Mouse (Mus musculus) gastrocnemius, postnatal 25 days (tissue): ENCODE data around the gene Ifitm7. TPM values are rescaled to one million over a fixed set of nuclear protein-coding genes. Genes with fewer than 3 reads are reported as not detected.
A peak's percentile ranks its signal among the peaks of the same experiment; 100 is the strongest.
"Not testable (repeated sequence)": the region's sequence is repeated elsewhere in the genome, so short reads cannot be mapped to it uniquely, and the experiment has no call there.

Experiments
- DNase-seq: peaks from one replicate; pipeline ENCODE4 v3.0.0; 2022
- long read RNA-seq, 2 experiments: library from polyadenylated mRNA; stranded (forward); transcript quantifications; one replicate each; pipeline ENCODE4 v2.0.0; 2021
- total RNA-seq, 2 experiments: library from RNA; stranded (reverse); gene quantifications; 1 replicate in 1 of 2; 2 replicates in 1 of 2; pipeline ENCODE4 v1.2.3; 2021

Gene Ifitm7
- not detected for total RNA-seq
- long read RNA-seq, experiment 1 = 0 reads
- long read RNA-seq, experiment 2 = 0 reads

DNA sequence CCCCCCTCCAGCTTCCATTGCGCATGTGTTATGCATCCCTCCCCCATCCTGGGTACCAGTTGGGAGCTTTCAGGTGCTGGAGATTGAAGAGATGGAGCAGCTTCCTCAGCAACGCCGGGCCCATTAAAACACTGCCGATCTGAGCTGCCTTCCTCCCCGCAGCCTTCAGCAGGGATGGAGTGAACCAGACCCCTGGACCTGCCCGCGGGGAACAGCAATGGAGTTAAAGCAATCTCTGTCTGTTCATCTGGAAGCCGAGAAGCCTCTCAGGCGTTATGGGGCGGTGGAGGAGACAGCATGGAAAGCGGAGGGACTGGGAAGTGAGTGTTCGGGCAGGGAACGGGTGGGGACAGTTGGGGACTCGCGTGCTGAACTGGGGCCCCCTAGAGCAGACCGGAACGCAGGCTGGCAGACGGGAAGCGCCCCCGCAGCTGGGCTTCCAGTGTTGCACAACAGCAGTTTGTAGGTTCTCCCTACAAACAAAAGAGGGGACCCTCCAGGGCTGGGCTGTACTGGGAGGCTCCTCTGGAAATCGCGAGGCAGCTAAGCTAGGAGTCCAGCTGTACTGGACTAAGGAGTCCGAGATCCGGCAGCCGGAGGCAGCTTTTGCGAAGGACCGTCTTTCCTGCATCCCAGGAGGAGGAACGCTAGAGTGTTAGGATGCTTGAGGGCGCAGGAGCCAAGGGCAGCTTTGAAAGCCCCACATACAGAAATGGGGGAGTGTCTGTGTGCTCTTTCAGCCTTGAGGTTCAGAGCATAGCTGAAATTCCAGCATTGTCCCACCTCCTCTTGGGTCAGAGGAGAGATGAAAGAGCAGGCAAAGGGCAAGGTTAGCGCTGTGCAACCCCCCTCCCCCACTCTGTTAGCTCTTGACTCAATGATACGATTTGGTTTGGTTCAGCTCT lies at the start of gene Ifitm7, which contains the start of gene 2900011O08Rik:
Gene Ifitm7 (minus strand): TSS at position 315 of the 905 bp plus-strand sequence.
Gene 2900011O08Rik (plus strand): TSS at position 31 of the 905 bp plus-strand sequence.
- DNase-seq = no peak

DNA sequence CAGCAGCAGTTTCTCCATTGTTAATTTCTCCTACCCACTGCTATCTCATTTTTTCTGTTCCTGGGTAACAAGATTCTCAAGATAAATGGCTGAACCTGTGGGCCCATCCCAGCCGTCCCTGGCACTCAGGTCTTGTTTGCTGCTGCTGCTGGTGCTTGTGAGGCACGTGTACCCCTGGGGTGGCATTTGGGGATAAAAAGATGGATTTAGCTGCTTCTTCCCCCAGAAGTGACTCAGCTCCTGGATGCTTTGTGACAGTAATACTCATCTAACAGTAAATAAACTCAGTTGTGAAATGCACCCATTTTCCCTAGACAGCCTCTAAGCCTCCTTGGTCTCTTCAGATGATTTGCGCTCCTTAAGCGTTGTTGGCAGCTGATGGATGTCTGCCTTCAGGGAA lies 46.4 kb upstream of the Ifitm7 start:
- DNase-seq = no peak

DNA sequence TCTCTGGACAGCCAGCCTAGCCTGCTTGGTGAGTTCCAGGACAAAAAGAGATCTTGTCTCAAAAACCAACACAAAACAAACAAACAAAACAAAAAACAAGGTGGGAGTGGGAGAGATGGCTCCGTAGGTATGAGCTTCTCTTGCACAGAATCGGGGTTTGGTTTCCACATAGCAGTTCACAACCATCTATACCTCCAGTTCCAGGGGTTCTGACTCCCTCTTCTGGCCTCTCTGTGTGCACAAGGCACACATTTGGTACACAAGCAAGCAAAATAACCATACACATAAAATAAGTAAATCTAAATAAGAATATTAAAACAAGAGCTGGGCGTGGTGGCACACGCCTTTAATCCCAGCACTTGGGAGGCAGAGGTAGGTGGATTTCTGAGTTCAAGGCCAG lies 44.0 kb upstream of the Ifitm7 start:
- DNase-seq = no peak

DNA sequence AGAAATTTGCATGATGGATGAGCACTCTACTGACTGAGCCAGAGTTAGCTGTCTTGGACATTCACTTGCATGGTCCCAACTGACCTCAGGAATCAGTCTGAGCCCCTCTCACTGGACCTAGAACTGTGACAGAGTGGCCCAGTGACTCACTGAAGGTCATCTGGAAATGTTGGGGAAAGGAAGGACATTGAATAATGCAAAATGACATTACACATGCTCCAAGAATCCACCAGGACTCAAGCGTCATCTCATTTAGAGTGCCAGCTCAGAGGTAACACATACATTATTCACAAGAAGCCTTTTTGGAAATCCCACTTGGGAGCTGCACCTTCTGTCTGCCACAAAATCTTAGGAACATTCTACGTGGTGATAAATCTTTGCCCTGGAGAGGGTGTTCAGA lies 43.2 kb upstream of the Ifitm7 start:
- DNase-seq = no peak

DNA sequence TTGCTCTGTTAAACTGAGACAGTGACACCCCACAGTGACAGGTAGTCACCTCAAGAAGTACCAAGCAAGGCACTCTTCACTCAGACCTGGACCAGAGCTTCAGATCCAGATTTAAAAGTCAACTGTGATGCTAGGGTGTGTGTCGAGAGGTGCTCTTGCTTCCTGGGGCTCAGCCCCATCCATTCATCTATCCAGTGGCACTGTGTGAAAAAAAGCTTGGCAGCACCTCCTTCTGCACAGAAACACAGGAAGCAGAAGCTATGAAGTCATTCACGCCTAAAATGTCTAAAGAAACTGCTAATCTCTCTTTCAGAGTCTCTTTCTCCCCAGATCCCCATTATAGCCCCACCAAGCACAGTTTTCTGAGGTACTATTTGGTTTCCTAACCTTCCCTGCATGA lies 42.4 kb upstream of the Ifitm7 start:
- DNase-seq = no peak

DNA sequence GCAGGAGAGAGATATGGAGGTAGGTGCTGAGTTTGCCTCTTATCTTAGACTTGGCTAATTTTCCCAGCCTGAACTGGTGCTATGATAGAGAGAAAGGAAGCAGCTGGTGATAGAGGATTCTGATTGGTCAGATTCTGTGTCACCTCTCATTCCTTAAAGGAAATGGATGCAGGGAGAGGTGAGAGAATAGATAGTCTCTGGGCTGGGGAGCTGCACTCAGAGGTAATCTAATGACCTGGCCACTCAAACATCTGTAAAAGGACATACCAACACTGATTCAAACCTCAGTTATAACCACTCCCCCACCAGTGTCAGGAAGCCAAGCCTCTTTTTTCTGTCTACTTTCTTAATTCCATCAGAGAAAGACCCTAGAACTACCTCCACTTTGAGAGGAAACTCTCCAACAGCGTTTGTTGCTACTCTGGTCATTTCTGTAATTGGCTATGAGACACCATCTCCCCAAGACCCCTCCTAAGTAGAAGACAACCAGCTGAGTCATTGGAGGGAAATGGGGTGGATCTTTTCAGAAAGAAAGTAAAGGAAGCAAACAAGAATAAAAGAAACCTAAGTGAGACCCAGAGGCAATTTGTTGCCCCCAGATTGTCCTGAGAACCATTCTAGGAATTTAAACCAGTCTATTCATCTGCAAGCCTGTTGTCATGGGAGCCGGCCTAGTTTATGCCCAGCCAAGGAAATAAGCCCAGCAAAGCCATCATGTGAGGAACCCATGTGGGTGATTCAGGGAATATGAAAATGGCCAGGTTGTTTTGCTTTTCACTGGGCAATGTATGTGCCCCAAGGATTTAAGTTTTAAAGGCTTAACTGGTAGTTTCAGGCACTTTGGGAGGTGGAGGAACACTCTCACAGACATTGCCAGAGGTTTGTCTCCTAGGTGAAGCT lies 38.7 kb upstream of the Ifitm7 start:
- DNase-seq = no peak

DNA sequence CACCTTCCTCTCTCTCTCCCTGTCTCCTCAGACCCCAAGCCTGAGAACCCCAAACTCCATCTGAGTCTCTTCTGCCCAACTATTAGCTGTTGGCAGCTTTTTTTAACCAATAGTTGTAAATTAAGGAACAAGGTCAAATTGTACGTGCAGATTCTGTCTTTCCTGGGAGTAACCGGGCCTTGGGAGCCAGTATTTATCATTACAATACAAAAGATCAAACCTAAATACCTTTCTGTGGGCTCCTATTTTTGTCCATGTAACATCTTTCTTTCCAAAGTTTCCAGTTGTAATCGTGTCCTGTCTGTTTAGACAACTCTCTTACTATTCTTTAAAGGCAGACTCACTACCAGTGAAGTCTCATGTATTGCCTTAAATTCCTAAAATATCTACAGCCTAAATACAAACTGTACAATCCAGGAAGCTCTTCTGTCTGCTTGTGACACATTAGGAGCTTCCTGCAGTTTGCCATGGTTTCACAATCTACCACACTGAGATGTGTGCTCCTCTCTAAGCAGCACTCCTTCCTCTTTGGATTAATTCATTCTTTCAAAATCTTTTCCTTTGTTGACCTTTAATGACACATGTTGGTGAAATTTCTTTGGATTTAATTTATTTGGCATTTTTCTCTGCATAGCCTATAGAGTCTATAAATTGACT lies 34.6 kb upstream of the Ifitm7 start:
- no peak for DNase-seq

DNA sequence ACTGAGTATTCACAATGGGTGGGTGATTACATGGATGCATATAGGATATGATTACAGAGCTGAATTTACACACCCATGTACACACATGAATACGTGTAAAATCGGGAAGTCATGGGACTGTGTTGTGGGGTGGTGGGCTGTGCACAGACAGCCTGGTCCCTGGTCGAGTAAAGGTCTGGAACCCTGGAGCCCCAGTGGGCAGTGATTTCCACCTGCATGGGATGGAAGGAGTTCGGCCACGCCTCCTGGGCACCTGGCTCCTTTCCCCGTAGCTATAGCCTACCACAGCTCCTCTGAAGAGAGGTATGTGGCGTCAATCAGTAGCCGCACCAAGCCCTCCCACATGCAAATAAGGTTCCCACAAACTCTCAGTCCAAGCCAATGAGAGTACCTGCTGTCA lies 30.6 kb upstream of the Ifitm7 start:
- no peak for DNase-seq

DNA sequence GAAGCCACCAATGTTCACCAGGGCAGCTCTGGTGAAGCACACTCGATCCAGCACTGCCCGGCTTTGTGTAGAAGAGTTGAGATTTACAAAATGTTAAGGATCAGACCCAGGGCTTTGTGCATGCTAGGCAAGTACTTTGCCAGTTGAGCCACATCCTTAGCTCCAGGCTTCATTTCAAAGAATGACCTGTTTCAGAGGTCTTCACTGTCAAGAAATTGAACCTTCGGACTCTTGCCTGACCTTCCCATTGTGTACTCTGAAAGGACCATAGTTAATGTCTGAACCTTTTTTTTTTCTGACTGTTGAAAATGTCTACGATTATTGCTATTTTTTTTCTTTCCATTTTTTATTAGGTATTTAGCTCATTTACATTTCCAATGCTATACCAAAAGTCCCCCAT lies 23.3 kb upstream of the Ifitm7 start:
- DNase-seq = no peak

DNA sequence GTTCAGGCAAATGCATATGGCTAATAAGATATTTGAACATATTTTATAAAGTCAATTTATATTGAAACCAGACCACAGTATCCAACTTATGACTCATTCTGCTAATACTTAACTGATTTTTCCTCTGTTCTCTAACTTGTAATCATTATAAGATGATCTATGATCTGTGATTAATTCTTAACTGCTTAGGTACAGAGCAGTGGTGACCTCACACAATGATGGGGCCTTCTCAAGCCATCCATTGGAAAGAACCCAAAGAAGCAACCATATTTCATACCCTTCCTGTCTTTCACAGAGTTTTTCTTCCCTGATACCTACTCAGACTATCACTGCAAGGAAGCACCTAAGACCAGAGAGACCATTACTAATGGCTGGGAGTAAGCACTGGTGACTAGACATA lies 22.0 kb upstream of the Ifitm7 start:
- no peak for DNase-seq

DNA sequence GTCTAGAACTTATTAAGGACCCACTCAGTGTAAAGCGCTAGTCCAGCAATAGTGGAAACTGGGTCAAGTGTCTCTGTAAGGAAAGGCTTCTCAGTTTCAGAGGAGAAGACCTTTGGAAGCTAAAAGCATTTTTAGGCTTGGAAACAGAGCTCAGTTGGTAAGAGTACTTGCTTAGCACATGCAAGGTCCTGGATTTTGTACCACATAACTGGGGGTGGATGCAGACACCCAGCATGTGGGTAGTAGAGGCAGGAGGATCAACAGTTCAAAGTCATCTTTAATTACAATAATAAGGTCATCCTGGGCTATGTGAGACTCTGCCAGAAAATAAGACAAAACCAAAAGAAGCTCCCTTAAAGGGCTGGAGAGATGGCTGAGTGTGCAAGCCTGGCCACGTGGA lies 21.4 kb upstream of the Ifitm7 start:
- DNase-seq = no peak

DNA sequence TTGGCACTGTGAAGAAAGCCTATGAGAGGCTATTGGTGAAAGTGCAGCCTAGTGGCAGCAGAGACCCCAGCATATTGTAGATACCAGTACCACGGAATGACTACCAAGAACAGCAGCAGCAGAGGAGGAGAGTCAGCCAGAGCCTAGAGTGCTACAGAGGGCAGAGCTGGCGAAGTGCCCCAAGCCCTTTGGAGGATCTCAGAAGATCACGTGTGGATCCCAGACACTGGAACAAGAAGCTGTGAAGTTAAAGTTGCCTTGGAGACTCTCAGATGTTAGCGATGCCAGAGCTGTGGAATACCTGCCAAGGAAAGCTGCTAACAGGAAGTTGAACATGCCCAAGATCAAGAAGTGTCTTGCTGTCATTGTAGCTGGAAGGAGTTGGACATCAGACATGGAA lies 18.6 kb upstream of the Ifitm7 start:
- no peak for DNase-seq

DNA sequence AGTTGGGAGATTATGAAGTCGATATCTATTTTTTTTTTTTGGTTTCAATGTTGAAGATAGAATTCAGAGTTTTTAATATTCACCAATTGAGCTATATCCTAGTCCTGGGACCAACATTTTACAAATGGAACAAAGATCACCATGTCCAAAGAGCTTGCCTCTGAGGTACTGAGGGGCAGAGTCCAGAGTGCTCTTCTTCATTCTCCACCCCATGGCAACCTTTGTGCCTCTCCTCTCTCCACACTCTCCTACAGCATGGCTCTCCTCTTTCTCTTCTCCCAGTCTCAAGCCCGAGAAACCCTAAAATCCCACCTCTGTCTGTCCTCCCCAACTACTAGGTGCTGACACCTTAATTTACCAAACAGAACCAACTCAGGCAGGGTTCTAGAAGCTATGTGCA lies 18.0 kb upstream of the Ifitm7 start:
- DNase-seq = no peak

DNA sequence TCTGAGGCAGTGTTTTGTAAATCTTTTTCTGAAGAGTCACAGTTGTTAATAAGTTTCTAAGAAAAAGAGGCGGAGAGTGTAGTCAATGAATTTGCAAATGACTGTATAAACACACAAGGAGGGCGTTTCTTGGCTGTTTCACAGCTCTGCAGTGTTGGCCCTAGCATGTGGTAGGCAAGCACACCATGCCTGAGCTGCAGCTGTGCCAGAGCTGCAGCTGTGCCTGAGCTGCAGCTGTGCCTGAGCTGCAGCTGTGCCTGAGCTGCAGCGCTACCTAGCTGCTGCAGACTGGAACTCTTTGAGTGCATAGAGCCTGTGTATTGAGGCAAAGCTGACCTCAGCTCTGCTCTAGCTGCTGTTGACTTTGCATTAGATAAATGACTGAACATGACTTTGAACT lies 17.5 kb upstream of the Ifitm7 start:
- no peak for DNase-seq

DNA sequence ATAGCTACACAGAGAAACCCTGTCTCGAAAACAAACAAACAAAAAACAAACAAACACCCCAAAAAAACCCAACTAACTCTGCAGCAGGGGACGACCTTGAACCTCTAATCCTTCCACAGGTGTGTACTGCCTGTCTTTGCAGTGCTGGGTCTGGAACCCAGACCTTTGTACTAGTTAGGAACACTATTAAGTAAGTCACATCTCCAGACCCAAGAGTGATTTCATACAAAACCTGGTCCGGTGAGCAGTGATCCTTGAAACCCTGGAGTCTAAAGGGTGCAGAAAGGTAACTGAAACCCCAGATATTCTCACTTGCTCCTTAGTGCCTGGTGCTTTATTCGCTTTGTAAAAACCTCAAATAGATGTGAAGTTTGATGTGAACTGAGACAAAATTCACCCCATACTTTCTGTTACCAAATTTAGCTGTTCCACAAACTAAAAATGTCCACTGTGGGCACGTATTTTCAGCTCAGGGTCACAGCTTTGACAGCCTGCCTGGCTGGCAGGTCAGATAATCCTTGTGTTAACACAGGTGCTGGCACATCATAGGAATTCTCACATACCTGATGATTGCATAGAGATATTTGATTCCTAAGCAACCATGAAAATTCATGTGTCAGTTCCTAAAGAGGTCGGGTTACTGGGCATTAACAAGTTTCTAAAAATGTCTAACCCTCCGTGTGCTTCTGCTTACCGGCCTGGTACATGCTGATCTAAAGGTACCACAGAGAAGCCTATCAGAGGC lies 16.9 kb upstream of the Ifitm7 start:
- DNase-seq = peak; percentile 9

DNA sequence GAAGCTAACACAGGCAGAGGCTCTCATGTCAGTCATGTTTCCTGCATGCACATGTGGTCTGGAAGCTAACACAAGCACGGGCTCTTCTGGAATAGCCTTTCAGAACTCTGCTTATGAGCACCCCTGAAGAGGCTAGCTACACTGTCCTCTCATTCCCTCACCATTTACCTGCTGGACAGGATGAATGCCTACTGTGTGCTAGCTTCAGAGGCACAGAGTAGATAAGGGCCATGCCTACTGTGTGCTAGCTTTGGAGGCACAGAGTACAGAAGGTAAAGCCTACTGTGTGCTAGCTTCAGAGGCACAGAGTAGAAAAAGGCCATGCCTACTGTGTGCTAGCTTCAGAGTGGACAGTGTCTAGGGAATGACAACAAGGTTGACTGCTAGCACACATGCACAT lies 7.8 kb upstream of the Ifitm7 start:
- DNase-seq = no peak

DNA sequence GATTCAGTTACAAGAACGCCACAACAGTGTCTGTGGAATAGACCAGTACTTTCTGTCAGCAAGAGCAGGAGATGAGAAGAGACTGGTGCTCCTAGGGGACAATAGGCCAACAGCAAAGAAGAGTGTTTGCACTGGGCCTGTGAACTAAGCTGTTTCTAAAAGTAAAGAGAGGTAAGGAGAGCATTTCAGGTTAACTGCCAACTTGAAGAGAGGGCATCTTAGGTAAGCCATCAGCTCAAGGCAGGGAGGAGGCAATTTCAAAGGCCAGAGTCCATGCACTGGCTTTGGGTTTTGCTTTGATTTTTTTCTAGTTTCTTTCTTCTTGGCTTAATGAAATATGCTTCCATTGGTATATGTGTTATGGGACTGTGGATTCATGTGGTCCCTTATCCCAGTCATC lies 7.4 kb upstream of the Ifitm7 start:
- DNase-seq = no peak

DNA sequence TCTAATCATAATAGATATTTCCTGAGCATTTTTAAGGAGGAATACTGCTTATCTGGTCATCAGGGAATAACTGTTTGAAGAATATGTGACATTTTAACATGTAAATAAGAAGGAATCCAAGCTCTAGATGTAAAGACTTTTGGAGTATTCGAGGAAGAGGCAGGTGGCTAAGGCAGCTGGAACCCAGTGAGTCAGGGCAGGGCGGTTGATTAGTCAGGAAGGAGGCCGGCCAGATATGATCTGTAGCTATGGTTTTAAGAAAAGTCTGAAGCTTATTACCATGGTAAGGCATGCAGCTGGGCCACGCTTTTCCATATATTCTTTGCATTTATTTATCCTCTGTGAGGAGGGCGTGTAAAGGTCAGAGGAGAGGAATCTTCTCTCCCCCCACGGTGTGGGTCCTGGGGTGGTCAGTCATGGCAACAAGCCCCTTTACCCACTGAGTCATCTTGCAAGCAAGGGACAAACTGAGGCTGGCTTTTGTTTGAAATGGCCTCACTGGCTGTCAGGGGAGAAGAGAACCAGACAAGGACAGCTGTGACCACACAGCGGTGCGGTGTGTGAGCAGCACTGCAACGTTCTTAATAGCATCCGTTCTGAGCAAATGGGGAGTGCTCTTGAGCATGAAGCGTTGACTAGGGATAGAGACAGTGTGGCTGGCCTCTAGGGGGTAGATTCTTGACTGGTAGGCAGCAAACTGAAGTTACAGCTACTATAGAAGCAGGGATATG lies 6.0 kb upstream of the Ifitm7 start:
- DNase-seq = no peak

DNA sequence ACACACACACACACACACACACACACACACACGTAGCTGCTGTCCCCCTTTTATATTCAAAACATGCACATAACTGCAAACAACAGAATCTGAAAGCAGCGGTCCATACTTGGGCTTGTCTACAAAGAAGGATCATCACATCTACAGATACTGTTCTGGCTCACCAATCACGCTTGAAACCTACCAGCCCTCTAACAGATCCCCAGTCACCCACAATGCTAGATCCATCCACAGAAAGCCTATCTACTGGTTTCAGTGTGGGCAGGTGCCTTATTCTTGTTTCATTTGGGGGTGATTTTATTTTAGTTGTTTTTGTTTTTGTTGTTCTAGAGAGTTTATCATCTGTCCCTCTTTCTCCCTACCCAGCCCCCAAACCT lies 503 bp downstream of the Ifitm7 start:
- no peak for DNase-seq

DNA sequence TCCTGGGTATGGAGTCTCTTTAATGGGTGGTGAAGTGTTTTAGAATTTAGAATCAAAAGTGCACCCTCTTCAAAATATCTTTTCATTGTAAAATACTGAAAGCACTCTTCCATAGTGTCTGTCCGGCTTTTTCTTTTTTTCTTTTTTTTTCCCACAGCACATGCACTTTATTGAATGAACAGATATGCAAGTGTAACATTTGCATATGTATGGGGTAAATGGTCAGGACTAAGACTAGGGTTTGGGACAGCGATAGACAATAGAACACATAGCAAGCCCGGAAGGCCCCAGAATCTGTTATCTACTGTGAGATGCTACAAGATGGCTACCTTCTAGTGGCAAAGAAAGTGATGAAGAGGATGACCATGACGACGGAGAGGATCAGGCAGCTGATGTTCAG lies 3.5 kb downstream of the Ifitm7 start:
- DNase-seq = no peak

DNA sequence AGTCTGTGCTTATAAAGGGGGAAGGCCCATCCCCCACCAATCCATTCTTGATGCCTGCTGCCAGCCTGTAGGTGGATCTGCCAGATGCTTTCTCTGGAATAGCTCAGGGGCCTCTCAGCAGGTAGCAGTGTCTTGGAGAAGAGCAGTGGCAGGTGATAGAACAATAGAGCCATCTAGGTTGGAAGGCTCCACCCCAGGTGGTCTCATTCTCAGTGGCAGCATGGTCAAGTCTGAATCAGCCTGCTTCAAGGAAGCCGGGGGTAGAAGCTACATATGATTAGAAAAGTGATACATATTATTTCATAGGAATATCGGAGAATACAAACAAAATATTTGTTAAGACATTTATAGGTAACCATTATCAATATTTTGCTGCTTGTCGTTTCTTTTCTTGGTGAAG lies 5.0 kb downstream of the Ifitm7 start:
- DNase-seq = not testable (repeated sequence)
